Mouse (Mus musculus): ENCODE data around the gene F8.

DNA sequence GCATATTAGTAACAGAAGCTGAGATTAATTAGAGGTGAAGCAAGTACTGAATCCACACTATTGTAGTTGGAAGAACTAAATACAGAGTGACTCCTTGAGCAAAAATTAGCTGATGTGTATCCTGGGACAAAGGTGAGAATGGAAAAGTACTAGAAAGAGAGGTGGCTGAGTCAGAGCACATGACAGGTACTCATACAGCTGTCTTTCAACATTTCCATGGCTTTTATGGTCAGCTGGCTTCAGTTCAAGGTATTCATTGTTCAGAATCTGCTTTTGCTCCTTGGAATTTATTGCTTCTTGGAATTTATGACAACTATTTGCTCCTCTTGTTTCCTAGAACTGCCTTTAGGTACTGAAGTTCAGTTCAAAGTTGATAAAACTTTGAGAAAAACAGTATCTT lies 245.5 kb downstream of the F8 start:
- TF ChIP-seq POLR2A (IDR thresholded peaks at IDR 0.05; ENCODE audit: control insufficient read depth, extremely low read depth, insufficient read depth, low read length, poor library complexity) (no peak), CTCF (IDR thresholded peaks at IDR 0.05; ENCODE audit: borderline replicate concordance, control insufficient read depth, extremely low read depth, insufficient read depth, low read length, poor library complexity) (no peak)

Measured in thymus, adult 2 months (tissue).